Mouse (Mus musculus) neural tube, embryonic 13.5 days (tissue): ENCODE data around the gene Atxn2l. TPM values are rescaled to one million over a fixed set of nuclear protein-coding genes. Genes with fewer than 3 reads are reported as not detected.
"Not testable (repeated sequence)": the region's sequence is repeated elsewhere in the genome, so short reads cannot be mapped to it uniquely, and the experiment has no call there.

Experiments
- ATAC-seq: fragments of 200-750 bp; cut with Nextera tagmentation; 2 replicates; pipeline ENCODE4 v1.8.0; 2017; ENCODE audit warnings: low read depth, mild to moderate bottlenecking, moderate TSS enrichment, moderate library complexity
- H3K27ac ChIP-seq: fragments of 300-500 bp; sonication (generic); replicated peaks from 2 replicates; pipeline ENCODE4 v1.5.1; 2015; ENCODE audit warnings: moderate library complexity, mild to moderate bottlenecking, inconsistent platforms
- H3K27me3 ChIP-seq: fragments of 300-500 bp; sonication (generic); 2 replicates; pipeline ENCODE4 v1.6.1; 2015; ENCODE audit warnings: mild to moderate bottlenecking, inconsistent platforms
- H3K36me3 ChIP-seq: fragments of 300-500 bp; sonication (generic); 2 replicates; pipeline ENCODE4 v1.6.1; 2015; ENCODE audit warnings: mild to moderate bottlenecking, inconsistent platforms
- H3K4me1 ChIP-seq: fragments of 300-500 bp; sonication (generic); replicated peaks from 2 replicates; pipeline ENCODE4 v1.6.1; 2015; ENCODE audit warnings: inconsistent platforms
- H3K4me2 ChIP-seq: fragments of 300-500 bp; sonication (generic); 2 replicates; pipeline ENCODE4 v1.6.1; 2015; ENCODE audit warnings: inconsistent platforms, mild to moderate bottlenecking, moderate library complexity
- H3K4me3 ChIP-seq: fragments of 300-500 bp; sonication (generic); 2 replicates; pipeline ENCODE4 v1.5.1; 2015; ENCODE audit warnings: mild to moderate bottlenecking, inconsistent platforms
- H3K9ac ChIP-seq: fragments of 300-500 bp; sonication (generic); 2 replicates; pipeline ENCODE4 v1.6.1; 2015; ENCODE audit warnings: moderate library complexity, mild to moderate bottlenecking, inconsistent platforms
- H3K9me3 ChIP-seq: fragments of 300-500 bp; sonication (generic); 2 replicates; pipeline ENCODE4 v1.6.1; 2016; ENCODE audit warnings: inconsistent platforms
- WGBS: fragments of 180-500 bp; shearing (Covaris S2); methylation state at CpG from one replicate; pipeline ENCODE4 v1.1.7; 2015; 5-methylcytosine and 5-hydroxymethylcytosine counted together
- polyA plus RNA-seq: library from polyadenylated mRNA; unstranded; fragments of >200 nt; fragmentation: Nextera tagmentation; extraction: Ambion mirVana; gene quantifications from 2 replicates; pipeline ENCODE4 v1.2.1, GENCODE M21; 2015

Gene Atxn2l
- polyA plus RNA-seq, 1 experiment from 2014 or later: 68.2 TPM

GRCm38 (mm10) chr7:126507126-126507778, 4.0 kb upstream of the Atxn2l start:
- Histone ChIP-seq H3K9me3 (no peaks in the 10 kb centered on the region), H3K4me2 (no peak overlapping the region), H3K27ac (no peak overlapping the region), H3K9ac (no peak overlapping the region), H3K36me3 (no peaks in the 10 kb centered on the region), H3K27me3 (no peaks in the 10 kb centered on the region), H3K4me1 (peaks cover 7% of the 10 kb centered on the region), H3K4me3 (no peak overlapping the region)
- 82% methylated on average over 8 of the region's 8 CpGs for WGBS
- no peak for ATAC-seq

- ATAC-seq: no peak
- Histone ChIP-seq H3K4me1 (peaks cover 24% of the 10 kb centered on the region), H3K4me2 (no peak overlapping the region), H3K27ac (no peak overlapping the region), H3K27me3 (no peaks in the 10 kb centered on the region), H3K36me3 (peaks cover 13% of the 10 kb centered on the region), H3K9me3 (no peaks in the 10 kb centered on the region), H3K9ac (no peak overlapping the region), H3K4me3 (no peak overlapping the region)
- WGBS: 87% methylated on average over 2 of the region's 2 CpGs
These were observed 1.7 kb upstream of the Atxn2l start for GRCm38 (mm10) chr7:126504913-126505312.

GRCm38 (mm10) chr7:126502751-126503150, 486 bp downstream of the Atxn2l start:
- no peak; the same call in 1 of the 2 replicates for ATAC-seq
- Histone ChIP-seq H3K27ac (peak overlapping the region; percentile 99), H3K27me3 (no peaks in the 10 kb centered on the region), H3K36me3 (peaks cover 34% of the 10 kb centered on the region), H3K4me1 (peaks cover 24% of the 10 kb centered on the region), H3K9me3 (no peaks in the 10 kb centered on the region), H3K9ac (peak overlapping the region; percentile 100), H3K4me2 (peak overlapping the region; percentile 88), H3K4me3 (peak overlapping the region; percentile 100)
- under 1% methylated on average over 40 of the region's 40 CpGs for WGBS

GRCm38 (mm10) chr7:126502023-126502741, 1.1 kb downstream of the Atxn2l start:
- ATAC-seq: peak; percentile 91
- Histone ChIP-seq H3K4me3 (peak overlapping the region; percentile 100), H3K4me2 (peak overlapping the region; percentile 88), H3K9me3 (no peaks in the 10 kb centered on the region), H3K36me3 (peaks cover 40% of the 10 kb centered on the region), H3K27me3 (no peaks in the 10 kb centered on the region), H3K9ac (peak overlapping the region; percentile 100), H3K4me1 (peaks cover 24% of the 10 kb centered on the region), H3K27ac (peak overlapping the region; percentile 99)
- under 1% methylated on average over 55 of the region's 57 CpGs for WGBS

- Histone ChIP-seq H3K4me3 (peak overlapping the region; percentile 100), H3K27ac (peak overlapping the region; percentile 99), H3K27me3 (no peaks in the 10 kb centered on the region), H3K9me3 (no peaks in the 10 kb centered on the region), H3K4me1 (peaks cover 24% of the 10 kb centered on the region), H3K4me2 (peak overlapping the region; percentile 88), H3K36me3 (peaks cover 45% of the 10 kb centered on the region), H3K9ac (peak overlapping the region; percentile 100)
- WGBS: 4% methylated on average over 9 of the region's 9 CpGs
- 0 out of 2 replicates have a peak, but pooled peaks have one; percentile 0 for ATAC-seq
These were observed 1.6 kb downstream of the Atxn2l start for GRCm38 (mm10) chr7:126501684-126502022.

GRCm38 (mm10) chr7:126499416-126499815, 3.8 kb downstream of the Atxn2l start:
- Histone ChIP-seq H3K27ac (no peak overlapping the region), H3K4me2 (no peak overlapping the region), H3K4me1 (peaks cover 24% of the 10 kb centered on the region), H3K4me3 (no peak overlapping the region), H3K9ac (no peak overlapping the region), H3K9me3 (no peaks in the 10 kb centered on the region), H3K36me3 (peaks cover 68% of the 10 kb centered on the region), H3K27me3 (no peaks in the 10 kb centered on the region)
- no peak for ATAC-seq
- WGBS: 92% methylated on average over 7 of the region's 7 CpGs

- ATAC-seq: no peak
- no peak overlapping the region for H3K27ac ChIP-seq
- no peaks in the 10 kb centered on the region for H3K9me3 ChIP-seq
- H3K9ac ChIP-seq: no peak overlapping the region
- H3K36me3 ChIP-seq: peaks cover 82% of the 10 kb centered on the region
- peaks cover 17% of the 10 kb centered on the region for H3K4me1 ChIP-seq
- H3K4me2 ChIP-seq: no peak overlapping the region
- no peaks in the 10 kb centered on the region for H3K27me3 ChIP-seq
- H3K4me3 ChIP-seq: no peak overlapping the region
- 87% methylated on average over 12 of the region's 12 CpGs for WGBS
These were observed 5.3 kb downstream of the Atxn2l start for GRCm38 (mm10) chr7:126497966-126498365.

- Histone ChIP-seq H3K36me3 (peaks cover 97% of the 10 kb centered on the region), H3K9ac (no peak overlapping the region), H3K27me3 (no peaks in the 10 kb centered on the region), H3K9me3 (no peaks in the 10 kb centered on the region), H3K27ac (no peak overlapping the region), H3K4me1 (peaks cover 22% of the 10 kb centered on the region), H3K4me2 (no peak overlapping the region), H3K4me3 (no peak overlapping the region)
- no peak for ATAC-seq
- WGBS: 89% methylated on average over 5 of the region's 5 CpGs
These were observed 6.8 kb downstream of the Atxn2l start for GRCm38 (mm10) chr7:126496475-126496874.

GRCm38 (mm10) chr7:126494120-126494519, 9.1 kb downstream of the Atxn2l start:
- WGBS: 89% methylated on average over 6 of the region's 6 CpGs
- Histone ChIP-seq H3K27me3 (no peaks in the 10 kb centered on the region), H3K4me3 (no peak overlapping the region), H3K4me1 (peaks cover 6% of the 10 kb centered on the region), H3K9ac (no peak overlapping the region), H3K9me3 (no peaks in the 10 kb centered on the region), H3K36me3 (peaks cover 97% of the 10 kb centered on the region), H3K27ac (no peak overlapping the region), H3K4me2 (no peak overlapping the region)
- no peak for ATAC-seq

GRCm38 (mm10) chr7:126491973-126492372, 11.3 kb downstream of the Atxn2l start:
- Histone ChIP-seq H3K9ac (no peak overlapping the region), H3K27me3 (no peaks in the 10 kb centered on the region), H3K36me3 (peaks cover 78% of the 10 kb centered on the region), H3K4me2 (no peak overlapping the region), H3K4me1 (peaks cover 18% of the 10 kb centered on the region), H3K4me3 (no peak overlapping the region), H3K27ac (0 out of 2 replicates have a peak overlapping the region, but pooled peaks have one; percentile 42), H3K9me3 (no peaks in the 10 kb centered on the region)
- WGBS: 39% methylated on average over 11 of the region's 11 CpGs
- no peak for ATAC-seq

- ATAC-seq: no peak
- peaks cover 68% of the 10 kb centered on the region for H3K36me3 ChIP-seq
- H3K4me2 ChIP-seq: no peak overlapping the region
- H3K9me3 ChIP-seq: no peaks in the 10 kb centered on the region
- no peak overlapping the region for H3K9ac ChIP-seq
- no peak overlapping the region for H3K27ac ChIP-seq
- H3K4me1 ChIP-seq: peaks cover 22% of the 10 kb centered on the region
- H3K4me3 ChIP-seq: no peak overlapping the region
- H3K27me3 ChIP-seq: no peaks in the 10 kb centered on the region
- 84% methylated on average over 1 of the region's 1 CpGs for WGBS
These were observed 12.2 kb downstream of the Atxn2l start for GRCm38 (mm10) chr7:126491005-126491404.

GRCm38 (mm10) chr7:126487617-126488385, 15.4 kb downstream of the Atxn2l start:
- 0 out of 2 replicates have a peak, but pooled peaks have one; percentile 9 for ATAC-seq
- not testable (repeated sequence) for H3K27ac ChIP-seq, H3K9me3 ChIP-seq, H3K27me3 ChIP-seq
- 25% methylated on average over 19 of the region's 25 CpGs for WGBS
- peaks cover 22% of the 10 kb centered on the region for H3K4me1 ChIP-seq
- H3K36me3 ChIP-seq: peaks cover 36% of the 10 kb centered on the region
- H3K4me2 ChIP-seq: peak overlapping the region; percentile 98
- H3K4me3 ChIP-seq: peak overlapping the region; percentile 70
- peak overlapping the region; percentile 84 for H3K9ac ChIP-seq
